Mouse (Mus musculus): Measurements from ENCODE around the gene Glrx. TPM values are rescaled to one million over a fixed set of nuclear protein-coding genes. Genes with fewer than 3 reads are reported as not detected.

The Glrx gene
- total RNA-seq, 2 experiments from 2014 or later: 70.8 to 94.9 TPM

GRCm38 (mm10) chr13:75877907-75878306 is 38.2 kb downstream of the Glrx start:
- peak; percentile 84 for ATAC-seq (replicated peaks; ENCODE audit: low FRiP score, poor library complexity, severe bottlenecking)

GRCm38 (mm10) chr13:75879756-75880155 is 40.1 kb downstream of the Glrx start:
- no peak for ATAC-seq (replicated peaks; ENCODE audit: low FRiP score, poor library complexity, severe bottlenecking)

GRCm38 (mm10) chr13:75880501-75880900 is 40.8 kb downstream of the Glrx start:
- ATAC-seq (replicated peaks; ENCODE audit: low FRiP score, poor library complexity, severe bottlenecking): no peak

DNA sequence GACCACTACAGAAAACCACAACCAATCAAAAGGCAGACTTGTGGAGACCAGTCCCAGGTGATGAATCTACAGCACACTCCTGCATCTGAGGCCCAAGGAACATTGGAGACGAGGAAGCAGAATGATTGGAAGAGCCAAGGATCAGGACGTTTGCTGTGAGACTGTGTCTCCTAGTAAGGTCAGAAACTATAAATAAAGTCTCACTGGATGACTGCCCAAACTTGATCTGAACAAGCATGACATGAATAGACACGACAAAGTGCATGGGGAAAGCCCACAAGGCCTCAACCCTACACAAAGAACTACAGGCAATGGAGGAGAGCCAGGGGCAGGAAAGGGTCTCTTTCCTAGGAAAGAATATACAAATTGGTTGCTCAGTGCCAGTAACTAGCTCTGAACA is 44.1 kb downstream of the Glrx start:
- ATAC-seq (replicated peaks; ENCODE audit: low FRiP score, poor library complexity, severe bottlenecking): no peak

DNA sequence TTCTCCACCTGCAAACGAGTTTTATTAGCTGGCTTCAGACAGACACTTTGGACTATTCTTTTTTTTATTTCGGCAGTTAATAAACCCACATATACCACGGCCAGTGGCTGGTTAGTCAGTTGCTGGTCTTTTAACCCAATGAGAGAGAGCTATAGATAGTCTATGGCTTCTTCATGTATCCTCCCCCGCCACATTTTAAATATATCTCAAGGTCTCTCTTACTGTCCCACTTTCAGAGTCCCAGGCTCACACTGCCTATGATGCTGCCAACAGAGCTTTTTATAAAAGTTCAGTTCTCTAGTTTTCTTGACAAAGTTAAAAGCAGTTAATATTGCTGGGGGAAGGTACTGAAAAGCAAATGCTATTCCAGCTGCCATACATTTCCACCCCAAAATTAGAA is 52.2 kb downstream of the Glrx start:
- no peak for ATAC-seq (replicated peaks; ENCODE audit: low FRiP score, poor library complexity, severe bottlenecking)

DNA sequence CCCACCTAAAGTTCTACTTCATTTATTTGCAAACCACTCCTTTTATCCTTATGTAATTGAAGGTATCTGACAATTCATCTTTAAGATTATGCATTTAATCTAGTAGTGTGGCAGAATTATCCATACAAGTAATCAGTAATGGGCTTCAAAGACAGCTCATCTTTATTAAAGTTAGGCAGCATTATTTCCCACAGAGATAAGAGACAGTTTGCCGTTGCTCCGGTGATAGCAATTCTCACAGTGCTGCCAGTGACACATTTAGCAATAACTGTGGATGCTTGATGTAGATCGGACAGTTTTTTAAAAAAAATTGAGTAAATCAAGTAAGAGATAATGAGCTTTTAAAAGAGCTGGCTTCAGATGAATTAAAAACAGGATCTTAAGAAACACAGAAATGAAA is 52.6 kb downstream of the Glrx start:
- no peak for ATAC-seq (replicated peaks; ENCODE audit: low FRiP score, poor library complexity, severe bottlenecking)

- no peak for ATAC-seq (replicated peaks; ENCODE audit: low FRiP score, poor library complexity, severe bottlenecking)
Observed at GRCm38 (mm10) chr13:75892876-75893275, 53.2 kb downstream of the Glrx start.

Other genes starting within 250 kb of the Glrx start
- gene Ell2, start 133.1 kb upstream of the Glrx start, total RNA-seq (2015; ENCODE audit: low replicate concordance): 59.4 and 99.9 TPM in 2 replicates
- 60.4 and 93.9 TPM in 2 replicates for gene Ell2, start 133.1 kb upstream of the Glrx start, total RNA-seq (2017; ENCODE audit: low replicate concordance)
- gene Rhobtb3, start 104.1 kb downstream of the Glrx start, total RNA-seq (2015; ENCODE audit: low replicate concordance): 0.63 and 0.96 TPM in 2 replicates
- 0.28 and 1.4 TPM in 2 replicates for gene Rhobtb3, start 104.1 kb downstream of the Glrx start, total RNA-seq (2017; ENCODE audit: low replicate concordance)
- gene Spata9, start 127.3 kb downstream of the Glrx start, total RNA-seq (2015; ENCODE audit: low replicate concordance): not detected in 2 replicates
- gene Spata9, start 127.3 kb downstream of the Glrx start, total RNA-seq (2017; ENCODE audit: low replicate concordance): not detected in 2 replicates
- 10.9 and 38.2 TPM in 2 replicates for gene Rfesd, start 178.9 kb downstream of the Glrx start, total RNA-seq (2015; ENCODE audit: low replicate concordance)
- 17.5 and 29.4 TPM in 2 replicates for gene Rfesd, start 178.9 kb downstream of the Glrx start, total RNA-seq (2017; ENCODE audit: low replicate concordance)
- not detected in 2 replicates for gene Gpr150, start 217.1 kb downstream of the Glrx start, total RNA-seq (2015; ENCODE audit: low replicate concordance)
- gene Gpr150, start 217.1 kb downstream of the Glrx start, total RNA-seq (2017; ENCODE audit: low replicate concordance): 0.28 TPM in 1 of 2 replicates, not detected in the other

Data from erythroblast, adult 5-6 weeks (primary cell).